Mouse (Mus musculus) ES-Bruce4 (cell line): ENCODE measurements around the gene Msi2.

ENCODE experiments used
- CTCF ChIP-seq: IDR thresholded peaks from one replicate; pipeline ENCODE4 v1.8.1; 2011; ENCODE audit warnings: low read depth, low read length
- EP300 ChIP-seq: IDR thresholded peaks from 2 replicates; pipeline ENCODE4 v1.6.1; 2011; ENCODE audit warnings: low read depth, low read length; ENCODE audit not compliant: insufficient read depth
- POLR2A ChIP-seq: IDR thresholded peaks from one replicate; pipeline ENCODE4 v1.8.1; 2011; ENCODE audit warnings: low read length; ENCODE audit not compliant: insufficient read depth

GRCm38 (mm10) chr11:88564810-88565209 is 153.5 kb downstream of the Msi2 start:
- no peak for TF ChIP-seq EP300
- TF ChIP-seq POLR2A: no peak
- TF ChIP-seq CTCF: no peak
